13 mouse cellular contexts compared by ENCODE assay signal in the genomic region with DNA sequence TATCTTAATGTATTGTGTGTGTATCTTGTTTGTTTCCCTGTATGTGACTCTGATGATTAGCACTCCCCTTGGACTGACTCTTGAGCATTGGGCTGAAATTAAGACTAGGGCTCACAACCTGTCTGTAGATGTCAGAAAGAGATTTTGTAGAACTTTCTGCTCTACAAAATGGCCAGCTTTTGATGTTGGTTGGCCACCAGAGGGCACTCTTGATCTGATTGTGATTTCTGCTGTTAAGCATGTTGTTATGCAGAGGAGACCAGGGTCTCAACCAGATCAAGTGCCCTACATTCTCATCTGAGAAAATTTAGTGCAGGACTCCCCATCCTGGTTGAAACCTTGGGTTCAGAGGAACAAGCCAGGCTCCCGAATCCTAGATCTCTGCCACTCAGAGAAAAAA. TPM values are rescaled to one million over a fixed set of nuclear protein-coding genes. Genes with fewer than 3 reads are reported as not detected.
DNase-seq lines count a peak whose midpoint lies in the region; ATAC-seq and TF ChIP-seq lines count a peak whose summit lies in the region.
"Had no signal": no experiment of that assay in that cellular context is flagged by ENCODE, and none has a peak within 500 bp of the region (broad histone marks: within the 10 kb centered on the region; RNA-seq: fewer than 3 reads in every experiment).

No protein-coding gene starts in this region.

- H3K4me3 ChIP-seq in heart, adult 2 months: no peak overlapping the region
- no peak overlapping the region for H3K4me3 ChIP-seq in heart, embryonic 11.5 days (ENCODE audit: low read depth, low read length)
- H3K4me3 ChIP-seq: hindbrain, embryonic 13.5 days; midbrain, embryonic 12.5 days had no signal

- no peak overlapping the region for H3K27ac ChIP-seq in heart, adult 2 months
- no peak overlapping the region for H3K27ac ChIP-seq in heart, embryonic 11.5 days (ENCODE audit: low read depth, low read length)
- H3K27ac ChIP-seq: hindbrain, embryonic 13.5 days; midbrain, embryonic 12.5 days had no signal

- H3K4me1 ChIP-seq in heart, adult 2 months (ENCODE audit: control insufficient read depth, insufficient read depth, low read length): no peaks in the 10 kb centered on the region
- no peaks in the 10 kb centered on the region for H3K4me1 ChIP-seq in heart, embryonic 11.5 days (ENCODE audit: control insufficient read depth, insufficient read depth, low read length)
- H3K4me1 ChIP-seq: hindbrain, embryonic 13.5 days; midbrain, embryonic 12.5 days had no signal

- no peaks in the 10 kb centered on the region for H3K27me3 ChIP-seq in heart, adult 2 months (ENCODE audit: control insufficient read depth, insufficient read depth, low read length)
- no peaks in the 10 kb centered on the region for H3K27me3 ChIP-seq in heart, embryonic 11.5 days (ENCODE audit: control insufficient read depth, insufficient read depth, low read length)
- H3K27me3 ChIP-seq: hindbrain, embryonic 13.5 days; midbrain, embryonic 12.5 days had no signal

- no peak for TF ChIP-seq EP300 in heart, adult 2 months (IDR thresholded peaks at IDR 0.05; ENCODE audit: insufficient read depth, low read depth, low read length)

- no peak overlapping the region for H3K9ac ChIP-seq in heart, adult 2 months (ENCODE audit: low read depth, low read length)
- H3K9ac ChIP-seq in heart, embryonic 11.5 days (ENCODE audit: low read depth, low read length): no peak overlapping the region
- H3K9ac ChIP-seq: hindbrain, embryonic 13.5 days; midbrain, embryonic 12.5 days had no signal

- peak; percentile 30 for TF ChIP-seq CTCF in heart, adult 2 months (IDR thresholded peaks at IDR 0.05)

- no peak overlapping the region for H3K4me2 ChIP-seq in heart, embryonic 11.5 days
- H3K4me2 ChIP-seq: hindbrain, embryonic 13.5 days; midbrain, embryonic 12.5 days had no signal

- no peak for ATAC-seq in heart, embryonic 11.5 days (replicated peaks; ENCODE audit: insufficient number of reproducible peaks, low FRiP score, low TSS enrichment)
- ATAC-seq in activated CD4-positive, CD25-positive, alpha-beta regulatory T cell, adult 4 months: no peak

- WGBS in heart, adult 2 months: 100% methylated on average over 1 of the region's 1 CpGs
- WGBS in heart, embryonic 11.5 days (ENCODE audit: insufficient replicate concordance): 85% methylated on average over 1 of the region's 1 CpGs

- no peaks in the 10 kb centered on the region for H3K36me3 ChIP-seq in heart, adult 2 months (ENCODE audit: control insufficient read depth, insufficient read depth, low read length)
- no peaks in the 10 kb centered on the region for H3K36me3 ChIP-seq in heart, embryonic 11.5 days (ENCODE audit: control insufficient read depth, insufficient read depth, low read length)
- H3K36me3 ChIP-seq: hindbrain, embryonic 13.5 days; midbrain, embryonic 12.5 days had no signal

- no peak for TF ChIP-seq POLR2A in heart, adult 2 months (IDR thresholded peaks at IDR 0.05; ENCODE audit: insufficient read depth, low read depth, low read length)

- H3K9me3 ChIP-seq in heart, embryonic 11.5 days (replicated peaks; ENCODE audit: control insufficient read depth, low read length): no peaks in the 10 kb centered on the region; the same call in 1 of the 2 replicates

- no peaks in the 10 kb centered on the region for H3K79me2 ChIP-seq in heart, adult 2 months (replicated peaks; ENCODE audit: control insufficient read depth, insufficient read depth, low read length)

- DNase-seq in heart, adult 2 months: no peak
- peak; percentile 23 for DNase-seq in lung, postnatal 14 days
- DNase-seq in lung, postnatal 25 days (ENCODE audit: low spot score): no peak
- peak; percentile 14 for DNase-seq in embryo, embryonic 10.5 days (ENCODE audit: low spot score)
- peak; percentile 41 for DNase-seq in thymus, postnatal 0 days (ENCODE audit: low spot score)
- no peak for DNase-seq in cerebellum, adult 8-10 months

- intact Hi-C loops in heart, adult 2 months (cut with DNase I): no loop called here

RNA-seq across cellular contexts. Expression of gene Hdac9, which starts 21.0 kb away (rescaled TPM):
- total RNA-seq in heart, adult 2 months (2021): 10 to 100 TPM; 18.8 to 19.9 TPM
- 10.8 and 18.1 TPM in 2 replicates for polyA plus RNA-seq in heart, adult 2 months (2012; rRNA removed)
- polyA plus RNA-seq in heart, embryonic 11.5 days (2014; fragmentation: Nextera tagmentation; extraction: Ambion mirVana): 28.8 and 29.3 TPM in 2 replicates
- polyA plus RNA-seq in thymus, postnatal 0 days (2015; fragmentation: Nextera tagmentation; extraction: Ambion mirVana): 0.68 and 0.77 TPM in 2 replicates
- 1 to 10 TPM in 1 of 2 experiments, under 1 TPM in 1; 0.48 to 1.5 TPM for polyA plus RNA-seq in activated CD4-positive, CD25-positive, alpha-beta regulatory T cell, adult 4 months (2017; shearing (Covaris generic))

RNA-seq across cellular contexts. Expression of gene Prps1l1, which starts 46.6 kb away (rescaled TPM):
- total RNA-seq in heart, adult 2 months (2021): not detected
- polyA plus RNA-seq in heart, adult 2 months (2012; rRNA removed): not detected in 2 replicates
- not detected in 2 replicates for polyA plus RNA-seq in heart, embryonic 11.5 days (2014; fragmentation: Nextera tagmentation; extraction: Ambion mirVana)
- not detected in 2 replicates for polyA plus RNA-seq in thymus, postnatal 0 days (2015; fragmentation: Nextera tagmentation; extraction: Ambion mirVana)
- polyA plus RNA-seq in activated CD4-positive, CD25-positive, alpha-beta regulatory T cell, adult 4 months (2017; shearing (Covaris generic)): 1 to 10 TPM in 1 of 2 experiments, under 1 TPM in 1; 0.33 to 1.0 TPM
- total RNA-seq: gastrocnemius, adult 8-10 months had no signal
- polyA plus RNA-seq: embryonic facial prominence, embryonic 14.5 days; hindbrain, embryonic 13.5 days; limb, embryonic 11.5 days; midbrain, embryonic 12.5 days had no signal

Comparison
In these comparisons a context has a peak if more than half of its experiments do, and no peak if none do; other contexts are left out.
1. DNase-seq: peak in lung, postnatal 14 days (single experiment), embryo, embryonic 10.5 days (single experiment) and thymus, postnatal 0 days (single experiment); none in heart, adult 2 months (0 of 2), lung, postnatal 25 days (single experiment) and cerebellum, adult 8-10 months (single experiment).